Mouse (Mus musculus) liver, embryonic 14.5 days (tissue): ENCODE results near the gene Ppm1n. TPM values are rescaled to one million over a fixed set of nuclear protein-coding genes. Genes with fewer than 3 reads are reported as not detected.
A peak's percentile ranks its signal among the peaks of the same experiment; 100 is the strongest.

Experiments used
- ATAC-seq: fragments of 200-750 bp; cut with Nextera tagmentation; 2 replicates; pipeline ENCODE4 v1.8.0; 2017; ENCODE audit warnings: moderate number of reproducible peaks, mild to moderate bottlenecking, moderate library complexity; ENCODE audit not compliant: insufficient read depth
- DNase-seq, 3 experiments: peaks; one replicate each; pipeline ENCODE4 v3.0.0-alpha.2; 2012 to 2013; ENCODE audit warnings: low read depth in 3 of 3, low spot score in 3 of 3
- H3K27ac ChIP-seq: fragments of 300-500 bp; sonication (generic); 2 replicates; pipeline ENCODE4 v1.5.1; 2014; ENCODE audit warnings: moderate library complexity, mild to moderate bottlenecking, control low read depth, inconsistent platforms
- H3K27me3 ChIP-seq: fragments of 300-500 bp; sonication (generic); 2 replicates; pipeline ENCODE4 v1.6.1; 2014; ENCODE audit warnings: mild to moderate bottlenecking, low read length, moderate library complexity; ENCODE audit not compliant: control insufficient read depth, insufficient read depth
- H3K36me3 ChIP-seq: fragments of 300-500 bp; sonication (generic); replicated peaks from 2 replicates; pipeline ENCODE4 v1.6.1; 2014; ENCODE audit warnings: low read depth; ENCODE audit not compliant: control insufficient read depth, insufficient read depth
- H3K4me1 ChIP-seq, 2 experiments: fragments of 200-500 bp in 1 of 2; fragments of 300-500 bp in 1 of 2; sonication (generic) in 1 of 2; replicated peaks; 2 replicates each; pipeline ENCODE4 v1.6.1; 2012 to 2014; ENCODE audit warnings: antibody characterized with exemption in 1 of 2, inconsistent platforms in 1 of 2, low read length in 1 of 2; ENCODE audit not compliant: control insufficient read depth in 2 of 2, insufficient read depth in 2 of 2
- H3K4me2 ChIP-seq: fragments of 300-500 bp; sonication (generic); 2 replicates; pipeline ENCODE4 v1.6.1; 2014; ENCODE audit warnings: low read depth, mild to moderate bottlenecking, control low read depth, moderate library complexity
- H3K4me3 ChIP-seq, 2 experiments: fragments of 200-500 bp in 1 of 2; fragments of 300-500 bp in 1 of 2; sonication (generic) in 1 of 2; 2 replicates each; pipeline ENCODE4 v1.5.1; 2012 to 2014; ENCODE audit warnings: low read depth in 2 of 2, low read length in 2 of 2, mild to moderate bottlenecking in 2 of 2, control low read depth in 1 of 2, inconsistent platforms in 1 of 2, moderate library complexity in 1 of 2; ENCODE audit not compliant: insufficient read depth in 1 of 2
- H3K9ac ChIP-seq: fragments of 300-500 bp; sonication (generic); replicated peaks from 2 replicates; pipeline ENCODE4 v1.6.1; 2014; ENCODE audit warnings: mild to moderate bottlenecking, control low read depth, moderate library complexity
- H3K9me3 ChIP-seq: fragments of 300-500 bp; sonication (generic); 2 replicates; pipeline ENCODE4 v1.6.1; 2016; ENCODE audit warnings: low read length, mixed read lengths; ENCODE audit not compliant: control insufficient read depth
- CTCF ChIP-seq: IDR thresholded peaks from 2 replicates; pipeline ENCODE4 v1.5.1; 2016; ENCODE audit warnings: antibody characterized with exemption, low read depth, control low read depth
- EP300 ChIP-seq: IDR thresholded peaks from 2 replicates; pipeline ENCODE4 v1.6.1; 2016; ENCODE audit warnings: antibody characterized with exemption, low read depth
- WGBS: fragments of 180-500 bp; shearing (Covaris S2); extraction: QIAGEN DNeasy Blood & Tissue Kit; methylation state at CpG from one replicate; pipeline ENCODE4 v1.1.7; 2014; ENCODE audit not compliant: insufficient replicate concordance; 5-methylcytosine and 5-hydroxymethylcytosine counted together
- polyA plus RNA-seq, 2 experiments: library from polyadenylated mRNA; depleted of rRNA in 1 of 2; stranded (reverse) in 1 of 2; unstranded in 1 of 2; fragments of >200 nt; fragmentation: Nextera tagmentation in 1 of 2; extraction: Ambion mirVana in 1 of 2; gene quantifications; 2 replicates each; pipeline versions ENCODE4 v1.2.1 to v1.2.3; 2012 to 2014

The Ppm1n gene
- polyA plus RNA-seq, 2 experiments = 0.04 TPM; not detected in 1

DNA sequence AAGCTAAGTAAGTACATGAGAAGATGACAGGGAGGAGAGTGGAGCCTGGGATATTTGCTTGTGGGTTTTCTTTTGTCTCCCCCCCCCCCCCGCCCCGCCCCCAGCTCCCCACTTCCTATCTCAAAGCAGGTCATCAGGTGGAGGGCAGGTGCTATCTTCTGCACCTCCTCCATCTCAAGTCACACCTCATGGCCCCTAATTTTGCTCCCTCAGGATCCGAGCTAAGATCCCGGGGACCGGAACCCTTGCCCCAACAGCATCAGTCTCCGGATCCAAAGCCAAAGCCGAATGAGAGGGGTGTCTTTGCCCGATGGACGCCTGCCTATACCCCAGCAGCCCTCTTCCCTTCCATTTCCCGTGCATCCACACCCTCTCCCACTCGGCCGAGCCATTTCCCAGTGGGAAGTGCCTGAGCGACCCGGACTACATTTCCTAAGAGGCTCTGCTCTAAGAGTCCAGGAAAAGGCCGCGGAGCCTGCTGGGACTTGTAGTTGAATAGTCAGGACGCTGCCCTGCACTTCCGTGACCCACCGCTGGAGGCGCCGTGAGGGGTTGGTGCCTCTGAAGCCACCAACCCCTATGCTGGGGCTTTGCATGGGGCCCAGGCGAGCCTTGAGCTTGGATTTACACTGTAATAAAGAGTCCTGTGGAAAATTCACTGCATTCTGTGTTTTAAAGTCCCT, 15.8 kb upstream of the Ppm1n start:
- Histone ChIP-seq H3K9me3 (no peaks in the 10 kb centered on the region), H3K36me3 (no peaks in the 10 kb centered on the region), H3K27ac (no peak overlapping the region), H3K27me3 (no peaks in the 10 kb centered on the region), H3K4me2 (peak overlapping the region; percentile 59), H3K9ac (peak overlapping the region; percentile 10; the same call in 1 of the 2 replicates), H3K4me1 (peaks cover 14 to 16% of the 10 kb centered on the region in 2 experiments), H3K4me3 (peak overlapping the region; percentile 44 to 68)
- no peak for TF ChIP-seq EP300
- TF ChIP-seq CTCF = peak; percentile 94
- peak in 2 of 3 experiments; percentile 64 to 75 for DNase-seq
- ATAC-seq = peak; percentile 33
- WGBS = 12% methylated on average over 22 of the region's 22 CpGs

DNA sequence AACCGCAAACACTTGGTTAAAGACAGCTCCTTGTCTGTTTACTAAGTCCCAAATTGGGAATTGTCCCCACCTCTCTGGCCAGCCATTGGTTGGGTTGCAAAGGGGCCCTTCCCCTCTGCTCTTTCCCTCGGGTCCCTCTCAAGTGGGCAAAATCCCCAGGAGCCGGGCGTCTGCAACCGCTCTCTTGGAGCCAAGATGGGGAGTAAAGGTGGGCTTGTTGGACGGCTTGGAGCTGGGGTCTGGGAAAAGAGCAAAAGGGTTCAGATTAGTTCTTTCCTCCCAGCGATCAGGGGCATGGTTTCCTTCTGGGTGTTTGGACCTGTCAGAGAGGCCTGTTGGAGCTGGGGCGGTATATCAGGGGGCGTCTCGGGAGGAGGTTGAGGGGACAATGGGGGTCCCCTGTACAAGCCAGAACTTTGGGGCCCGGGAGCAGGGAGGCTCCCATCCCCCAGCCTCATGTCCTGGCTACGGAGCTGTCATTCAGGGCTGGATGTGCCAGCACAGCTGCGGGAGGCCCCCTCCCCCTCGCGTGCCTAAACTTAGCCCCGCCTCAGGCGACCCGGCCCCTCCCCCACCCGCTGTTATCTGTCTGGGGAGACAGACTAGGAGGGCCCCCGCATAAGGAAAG, 11.2 kb upstream of the Ppm1n start:
- DNase-seq (no peak), ATAC-seq (peak; percentile 79)

DNA sequence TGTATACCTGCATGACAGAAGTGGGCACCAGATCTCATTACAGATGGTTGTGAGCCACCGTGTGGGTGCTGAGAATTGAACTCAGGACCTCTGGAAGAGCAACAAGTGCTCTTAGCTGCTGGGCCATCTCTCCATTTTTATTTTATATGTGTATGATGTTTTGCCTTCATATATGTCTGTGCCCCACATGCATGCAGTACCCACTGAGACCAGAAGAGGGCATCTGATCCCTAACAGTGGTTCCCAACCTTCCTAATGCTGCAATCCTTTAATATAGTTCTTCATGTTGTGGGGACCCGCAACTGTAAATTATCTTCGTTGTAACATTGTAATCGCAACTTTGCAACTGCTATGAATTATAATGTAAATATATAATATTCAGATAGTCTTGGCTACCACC, 4.9 kb upstream of the Ppm1n start:
- Histone ChIP-seq H3K9me3 (no peaks in the 10 kb centered on the region), H3K27ac (no peak overlapping the region), H3K4me2 (no peak overlapping the region), H3K4me1 (peaks cover 5 to 9% of the 10 kb centered on the region in 2 experiments), H3K9ac (no peak overlapping the region), H3K4me3 (no peak overlapping the region), H3K27me3 (peaks cover 34% of the 10 kb centered on the region), H3K36me3 (no peaks in the 10 kb centered on the region)
- DNase-seq (no peak), ATAC-seq (no peak)
- no peak for TF ChIP-seq EP300
- TF ChIP-seq CTCF = peak; percentile 87
- 7% methylated on average over 4 of the region's 4 CpGs for WGBS

More for the DNA sequence above, 11.2 kb upstream of the Ppm1n start:
- WGBS = under 1% methylated on average over 20 of the region's 20 CpGs
- Histone ChIP-seq H3K4me2 (peak overlapping the region; percentile 90), H3K27ac (peak overlapping the region; percentile 49), H3K4me3 (peak overlapping the region; percentile 53 to 54), H3K4me1 (peaks cover 16% of the 10 kb centered on the region in 2 experiments), H3K9me3 (no peaks in the 10 kb centered on the region), H3K36me3 (no peaks in the 10 kb centered on the region), H3K27me3 (no peaks in the 10 kb centered on the region), H3K9ac (peak overlapping the region; percentile 53)
- TF ChIP-seq EP300 = no peak

DNA sequence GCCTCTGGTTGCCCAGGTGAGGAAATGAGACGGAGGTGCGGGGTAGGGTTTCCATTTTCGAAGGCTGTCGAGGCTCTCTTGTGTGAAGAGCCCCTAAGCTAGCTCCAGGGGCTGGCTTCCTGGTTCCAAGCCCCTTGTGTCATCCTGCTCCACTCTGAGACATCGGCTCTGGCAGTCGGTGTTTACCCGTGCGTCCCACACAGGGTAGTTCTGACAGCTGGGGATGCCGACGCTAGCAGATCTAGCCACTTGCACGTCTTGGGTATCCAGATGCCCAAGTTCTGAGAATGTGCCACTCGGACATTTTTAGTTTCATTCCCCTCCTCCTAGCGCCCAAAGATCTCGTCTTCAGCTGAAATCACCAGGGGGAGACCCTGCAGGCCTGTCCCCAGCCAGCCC, 3.5 kb upstream of the Ppm1n start:
- H3K4me3 ChIP-seq = peak overlapping the region in 1 of 2 experiments; percentile 60; a peak in 1 of 4 replicates
- H3K9me3 ChIP-seq = no peaks in the 10 kb centered on the region
- DNase-seq (no peak), ATAC-seq (no peak)
- H3K27me3 ChIP-seq = peaks cover 48% of the 10 kb centered on the region
- peaks cover 5 to 9% of the 10 kb centered on the region in 2 experiments for H3K4me1 ChIP-seq
- H3K9ac ChIP-seq = no peak overlapping the region
- H3K36me3 ChIP-seq = no peaks in the 10 kb centered on the region
- H3K27ac ChIP-seq = no peak overlapping the region
- WGBS = 33% methylated on average over 14 of the region's 14 CpGs
- H3K4me2 ChIP-seq = peak overlapping the region; percentile 98
- TF ChIP-seq EP300 (no peak), CTCF (no peak)

DNA sequence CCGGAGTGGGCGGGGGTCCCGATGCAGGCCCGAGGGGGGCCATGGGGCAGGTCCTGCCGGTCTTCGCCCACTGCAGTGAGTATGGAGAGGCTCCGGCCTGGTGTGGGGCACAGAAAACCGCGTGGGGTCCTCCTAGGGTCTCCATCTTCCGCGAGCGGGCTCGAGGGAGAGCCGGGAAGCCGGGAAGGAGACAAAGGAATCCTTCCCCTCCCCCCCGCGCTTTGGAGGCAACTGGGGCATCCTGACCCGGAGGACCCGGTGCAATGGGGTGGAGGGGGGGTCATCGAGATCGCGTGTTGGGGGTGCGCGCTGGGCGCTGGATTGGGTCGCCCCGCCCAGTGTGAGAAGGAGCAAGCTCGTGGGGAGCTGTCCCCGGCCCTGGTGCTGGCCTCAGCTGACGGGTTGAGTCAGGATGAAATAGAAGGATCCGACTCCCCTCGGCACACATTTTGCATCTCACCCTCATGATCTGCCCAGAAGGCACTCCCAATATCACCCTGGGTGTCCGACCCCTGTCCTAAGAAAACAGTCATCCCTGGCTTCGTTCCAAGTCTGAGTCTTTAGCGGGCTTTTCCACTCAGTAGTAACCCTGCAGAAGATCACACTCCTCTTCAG, 3.0 kb upstream of the Ppm1n start:
- Histone ChIP-seq H3K4me3 (peak overlapping the region; percentile 12 to 60), H3K27me3 (peaks cover 53% of the 10 kb centered on the region), H3K27ac (no peak overlapping the region), H3K4me1 (peaks cover 5 to 9% of the 10 kb centered on the region in 2 experiments), H3K9me3 (no peaks in the 10 kb centered on the region), H3K9ac (peak overlapping the region; percentile 54), H3K4me2 (peak overlapping the region; percentile 98), H3K36me3 (no peaks in the 10 kb centered on the region)
- peak; percentile 47 for ATAC-seq
- TF ChIP-seq EP300 (no peak), CTCF (no peak)
- WGBS = 1% methylated on average over 32 of the region's 35 CpGs
- DNase-seq = no peak
